Mouse (Mus musculus) embryonic fibroblast, embryonic 13.5 days (primary cell): ENCODE results near the gene Lyve1.

Experiments
- CTCF ChIP-seq: IDR thresholded peaks from 2 replicates; pipeline ENCODE4 v1.5.1; 2011; ENCODE audit warnings: mild to moderate bottlenecking, control low read depth, low read length, moderate library complexity, borderline replicate concordance; ENCODE audit not compliant: insufficient read depth
- POLR2A ChIP-seq: IDR thresholded peaks from 2 replicates; pipeline ENCODE4 v1.6.1; 2011; ENCODE audit warnings: low read depth, mild to moderate bottlenecking, control low read depth, low read length, moderate library complexity

GRCm38 (mm10) chr7:110818787-110819350 lies 44.2 kb downstream of the Lyve1 start:
- no peak for TF ChIP-seq POLR2A
- no peak for TF ChIP-seq CTCF
